Mouse (Mus musculus) adrenal gland (tissue): Measurements from ENCODE around the gene Cts8.

ENCODE experiments used
- intact Hi-C: fragments of 180-260 bp; cut with DNase I; formaldehyde crosslinking; loops from one replicate; pipeline ENCODE4 v1.15.1; 2025
- long read RNA-seq, 2 experiments: library from polyadenylated mRNA; unstranded; transcript quantifications; one replicate each; pipeline ENCODE4 v2.0.0; 2020; ENCODE audit warnings: borderline replicate concordance in 1 of 2; ENCODE audit not compliant: insufficient replicate concordance in 1 of 2

Gene Cts8
- long read RNA-seq, experiment 1: 0 reads
- long read RNA-seq, experiment 2: 0 reads

DNA sequence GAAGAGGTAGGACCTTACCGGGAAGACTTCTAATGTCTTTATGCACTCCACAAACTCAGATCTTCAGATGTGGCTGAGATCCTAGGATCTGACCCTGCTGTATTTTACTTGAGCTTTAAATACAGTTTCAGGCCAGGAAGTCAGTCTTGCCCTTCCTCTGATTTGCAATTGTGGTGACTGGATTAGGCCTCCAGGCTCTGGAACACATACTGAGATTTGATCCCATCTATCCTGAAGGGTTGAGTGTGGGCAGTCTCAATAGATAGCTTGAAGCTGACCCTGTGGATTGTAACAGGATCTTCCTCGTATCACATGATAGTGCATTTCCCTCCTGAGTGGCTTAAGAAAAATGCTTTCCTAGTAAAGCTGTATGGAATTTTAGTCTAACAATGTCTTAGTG is at the start of gene Cts8:
Gene Cts8 (minus strand): TSS at position 101 of the 400 bp plus-strand sequence.
- intact Hi-C loops: no loop called here

DNA sequence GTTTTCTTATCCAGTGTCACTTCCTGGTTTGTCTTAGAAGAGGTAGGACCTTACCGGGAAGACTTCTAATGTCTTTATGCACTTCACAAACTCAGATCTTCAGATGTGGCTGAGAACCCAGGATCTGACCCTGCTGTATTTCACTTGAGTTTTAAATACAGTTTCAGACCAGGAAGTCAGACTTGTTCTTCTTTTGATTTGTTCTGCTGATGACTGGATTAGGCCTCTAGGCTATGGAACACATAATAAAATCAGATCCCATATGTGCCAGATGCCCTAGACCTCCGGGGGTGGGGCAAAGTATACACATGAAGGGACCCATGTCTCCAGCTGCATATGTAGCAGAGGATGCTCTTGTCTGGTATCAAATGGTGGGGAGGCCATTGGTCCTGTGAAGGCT is 33.6 kb upstream of the Cts8 start, which contains the start of gene Gm49398:
Gene Gm49398 (minus strand): TSS at position 101 of the 400 bp plus-strand sequence.
- intact Hi-C loops: no loop called here

DNA sequence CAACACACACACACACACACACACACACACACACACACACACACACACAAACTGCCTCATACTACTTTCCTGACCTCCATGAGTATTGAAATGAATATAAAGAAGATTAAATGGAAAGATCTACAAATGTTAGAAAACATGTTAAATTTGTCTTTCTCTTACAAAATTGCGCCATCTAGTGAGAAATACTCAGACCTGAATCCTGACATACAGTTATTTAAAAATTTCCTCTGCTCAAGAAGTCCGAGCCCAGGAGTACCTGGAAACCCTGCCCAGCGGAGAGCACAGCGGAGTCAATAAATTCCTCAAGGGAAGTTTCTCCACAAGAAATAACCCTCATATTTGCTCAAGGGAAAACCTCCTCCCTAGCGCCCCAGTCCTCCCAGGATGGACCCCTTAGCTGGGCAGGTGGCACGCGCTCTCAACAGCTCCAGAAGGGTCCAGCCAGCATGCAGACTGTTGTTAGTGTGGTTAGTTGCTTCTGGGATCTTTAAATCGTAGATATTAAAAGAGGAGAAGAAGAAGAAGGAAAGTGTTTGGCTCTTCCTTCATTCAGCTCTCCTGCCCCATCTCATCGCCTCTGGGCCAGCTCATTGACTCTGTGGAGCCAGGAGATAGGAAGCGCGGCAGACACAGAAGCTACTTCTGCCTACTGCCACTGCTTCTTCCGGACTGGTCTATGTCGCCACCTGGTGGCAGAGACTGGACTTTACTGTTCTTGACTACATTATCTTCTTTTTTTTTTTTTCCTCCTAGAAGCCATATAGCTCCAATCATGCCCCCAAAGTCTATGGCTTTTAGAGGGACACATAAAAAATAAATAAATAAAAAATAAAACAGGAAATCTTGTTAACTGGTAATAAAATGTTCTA is 13.8 kb downstream of the Cts8 start:
- intact Hi-C loops: loop anchor here (10.0 kb wide), 1 partner anchor 487 kb away; no protein-coding TSS in a partner anchor

DNA sequence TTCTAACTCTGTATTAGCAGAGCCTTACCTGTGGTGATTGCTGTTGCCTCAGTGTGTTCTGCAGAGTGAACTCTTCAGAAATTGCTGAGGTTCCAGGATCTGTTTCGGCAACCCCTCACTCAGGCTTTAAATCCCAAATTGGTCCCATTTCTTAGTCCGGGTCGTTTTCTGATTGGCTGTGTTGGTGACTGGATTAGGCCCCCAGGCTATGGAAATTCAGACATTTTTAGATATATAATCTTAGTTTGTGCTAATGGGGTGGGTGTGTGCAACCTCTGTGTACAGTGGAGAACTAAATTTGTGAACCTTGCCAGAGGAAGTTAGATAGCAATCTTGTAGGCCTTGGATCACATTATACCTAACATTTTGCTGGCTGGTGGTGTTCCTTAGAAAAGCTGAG is 51.8 kb downstream of the Cts8 start, which contains the start of gene Cts6:
Gene Cts6 (minus strand): TSS at position 101 of the 400 bp plus-strand sequence.
- intact Hi-C loops: no loop called here
